Mouse (Mus musculus) embryonic fibroblast, embryonic 13.5 days (primary cell): ENCODE results near the gene Slc13a1.

Experiments used
- CTCF ChIP-seq: IDR thresholded peaks from 2 replicates; pipeline ENCODE4 v1.5.1; 2011; ENCODE audit warnings: mild to moderate bottlenecking, control low read depth, low read length, moderate library complexity, borderline replicate concordance; ENCODE audit not compliant: insufficient read depth
- POLR2A ChIP-seq: IDR thresholded peaks from 2 replicates; pipeline ENCODE4 v1.6.1; 2011; ENCODE audit warnings: low read depth, mild to moderate bottlenecking, control low read depth, low read length, moderate library complexity

GRCm38 (mm10) chr6:24183439-24183838 lies 15.5 kb upstream of the Slc13a1 start:
- TF ChIP-seq CTCF (no peak), POLR2A (no peak)
